Mouse (Mus musculus) CD4-positive helper T cell, adult 2 months (primary cell): ENCODE data around the gene Creb5.

ENCODE experiments used
- DNase-seq: peaks from one replicate; pipeline ENCODE4 v3.0.0-alpha.2; 2012; ENCODE audit warnings: low read depth, missing footprints, low spot score

Gene Creb5

DNA sequence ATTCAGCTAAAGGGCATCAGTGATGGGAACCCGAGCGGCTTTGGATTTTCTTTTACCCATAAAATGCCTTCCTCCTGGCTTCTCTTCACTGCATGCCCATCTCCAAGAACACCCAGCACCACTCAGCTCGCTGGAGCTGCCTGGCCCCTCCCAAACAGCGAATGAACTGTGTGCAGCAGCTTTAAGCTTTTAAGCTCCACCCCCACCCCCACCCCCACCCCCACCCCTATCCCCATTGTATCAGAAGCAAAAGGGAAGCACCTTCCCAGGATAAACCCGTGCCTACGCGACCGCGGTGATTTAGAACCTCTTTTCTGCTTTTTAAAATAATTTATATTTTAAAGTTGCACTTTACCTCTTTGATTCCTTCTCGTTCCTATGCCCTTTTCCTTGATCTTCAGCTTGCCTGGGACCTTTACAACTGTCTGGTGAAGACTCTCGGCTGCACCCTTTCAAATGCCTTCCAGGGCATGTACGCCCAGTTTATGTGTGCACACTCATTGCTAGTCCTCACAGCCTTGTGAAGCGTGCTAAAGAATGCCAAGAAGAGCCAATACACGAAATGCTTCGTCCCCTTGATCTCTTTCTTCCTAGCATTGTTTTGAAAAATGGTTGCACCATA lies 411.2 kb downstream of the Creb5 start:
- DNase-seq: no peak

DNA sequence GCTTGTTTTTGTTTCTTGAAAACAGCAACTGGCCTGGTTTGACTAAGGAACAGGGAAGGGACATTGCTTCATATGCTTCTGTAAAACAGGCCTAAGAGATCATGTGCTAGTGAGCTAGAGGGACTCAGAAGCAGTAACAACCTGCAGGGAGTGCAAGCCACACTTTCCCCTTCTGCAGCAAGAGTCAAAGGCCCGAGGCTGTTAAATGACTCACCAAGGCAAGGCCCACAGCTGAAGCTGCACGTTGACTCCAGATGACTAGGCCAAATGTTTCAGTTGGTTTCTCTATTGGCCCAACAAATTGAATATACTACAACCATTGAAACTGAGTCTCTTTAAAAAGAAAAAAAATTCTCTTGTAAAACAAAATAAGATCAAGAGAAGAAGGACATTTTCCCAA lies 417.4 kb downstream of the Creb5 start:
- no peak for DNase-seq

DNA sequence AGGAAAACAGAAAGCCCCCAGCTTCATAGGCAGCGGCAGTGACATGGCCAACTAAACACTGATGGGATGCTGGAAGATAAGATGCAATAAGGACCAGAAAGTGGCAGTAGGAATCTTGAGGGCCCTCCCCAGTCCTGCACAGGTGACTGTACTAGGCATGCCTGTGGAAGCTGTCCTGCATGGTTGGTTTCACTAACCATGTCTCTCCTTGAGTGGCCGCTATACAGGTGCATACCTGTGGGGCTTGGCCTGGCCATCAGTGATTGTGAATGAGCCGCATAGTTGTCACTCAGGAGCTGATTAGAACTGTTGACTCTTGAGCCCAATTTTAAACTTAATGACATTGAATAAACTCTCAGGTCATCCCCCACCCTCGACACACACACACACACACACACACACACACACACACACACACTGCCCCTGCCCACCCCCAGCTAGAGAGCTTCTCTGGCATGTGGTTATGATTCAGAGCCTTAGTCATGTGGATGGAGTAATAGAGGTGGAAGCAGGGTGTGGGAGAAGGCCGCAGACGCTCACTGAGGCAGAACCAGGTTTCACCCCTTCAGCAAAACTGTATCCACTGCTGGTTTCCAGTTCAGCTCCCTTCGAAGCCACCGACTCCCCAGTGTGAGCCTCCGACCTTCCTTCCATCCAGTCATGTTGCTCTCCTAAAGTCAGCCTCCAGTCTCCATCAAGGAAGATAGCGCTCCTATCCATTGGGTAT lies 419.7 kb downstream of the Creb5 start:
- no peak for DNase-seq

DNA sequence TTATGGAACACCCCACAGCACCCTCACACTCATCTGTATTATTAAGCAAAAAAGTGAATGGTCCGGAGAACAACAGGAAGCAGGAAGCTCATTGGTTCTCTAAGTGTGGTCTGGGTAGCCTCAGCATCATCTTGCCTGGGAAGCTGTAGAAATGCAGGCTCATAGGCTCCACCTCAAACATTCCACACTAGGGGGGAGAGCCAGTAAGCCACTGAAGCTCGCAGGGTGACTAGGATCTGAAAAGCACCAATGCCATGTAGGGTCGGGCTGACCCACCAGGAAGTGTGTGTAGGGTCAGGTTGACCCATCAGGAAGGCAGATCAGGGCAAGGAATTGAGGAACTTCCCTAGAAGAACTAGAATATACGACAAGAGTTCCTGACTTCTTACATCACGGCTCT lies 420.7 kb downstream of the Creb5 start:
- DNase-seq: no peak

DNA sequence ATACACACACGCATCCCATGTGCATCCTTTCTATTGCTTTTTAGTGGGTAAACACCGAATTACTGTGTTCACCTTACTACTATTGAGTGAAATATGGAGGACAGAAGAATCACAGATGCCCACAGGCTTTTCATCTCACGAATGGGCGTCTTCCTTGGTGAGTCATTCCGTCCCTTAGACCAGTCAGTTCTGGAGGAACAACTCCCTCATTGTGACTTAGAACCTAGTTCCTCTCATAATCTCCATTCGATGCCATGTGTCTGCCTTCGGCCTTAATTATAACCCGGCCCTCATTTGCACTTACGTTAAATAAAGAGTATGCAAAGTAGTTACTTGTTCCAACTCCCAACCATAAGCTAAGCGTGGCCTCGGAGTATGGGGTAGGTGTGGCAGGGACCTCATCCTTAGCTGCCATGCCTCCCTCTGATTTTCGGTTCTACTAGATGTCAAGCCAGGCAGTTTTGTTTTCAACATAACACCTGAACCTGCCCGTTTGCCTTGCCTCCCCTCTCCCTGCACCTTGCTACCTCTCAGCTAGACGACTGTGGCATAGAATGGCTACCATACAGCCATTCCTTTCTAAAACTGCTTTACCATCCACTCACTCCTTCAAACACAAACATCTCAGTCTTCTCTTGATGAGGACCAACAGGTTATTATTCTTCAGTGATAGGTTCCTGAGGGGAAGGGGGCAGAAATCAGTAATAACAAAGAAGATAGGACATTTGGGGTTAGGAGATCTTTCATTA lies 422.8 kb downstream of the Creb5 start:
- peak; percentile 27 for DNase-seq

DNA sequence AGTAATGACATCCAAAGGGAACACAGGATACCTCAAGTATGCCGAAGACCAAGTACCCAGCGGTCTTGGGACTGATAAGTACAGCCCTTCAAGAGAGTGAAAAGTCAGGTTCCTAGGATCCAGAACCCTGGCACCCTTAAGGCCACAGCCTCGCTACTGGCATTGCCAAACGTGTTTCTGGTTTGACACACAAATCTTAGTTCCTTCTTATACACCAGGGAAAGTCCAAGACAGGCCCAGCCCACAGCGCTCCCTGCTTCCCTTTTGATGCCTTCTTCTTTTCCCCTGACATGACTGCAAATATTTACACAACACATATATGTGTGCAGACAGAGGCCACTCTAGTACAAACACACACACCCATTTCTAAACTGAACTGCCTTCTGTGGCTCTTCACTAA lies 423.5 kb downstream of the Creb5 start:
- DNase-seq: no peak

DNA sequence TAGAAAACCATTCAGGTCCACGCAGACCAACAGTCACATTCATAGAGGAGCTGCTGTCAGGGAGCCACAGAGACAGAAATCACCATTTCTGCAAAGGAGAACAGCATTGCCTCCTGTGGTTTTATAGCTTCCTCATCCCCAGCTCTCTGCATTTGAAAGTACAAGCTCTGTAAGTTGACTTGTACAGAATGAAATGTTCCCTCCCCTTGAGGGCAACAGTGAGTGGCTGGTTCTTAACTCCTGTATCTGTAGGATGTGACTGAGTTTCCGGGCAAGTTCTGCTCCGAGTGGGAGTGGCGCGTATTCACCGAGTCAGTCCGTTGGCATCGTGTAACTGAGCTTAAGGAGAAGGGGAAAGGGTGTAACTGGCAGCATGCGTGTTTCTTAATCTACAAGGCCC lies 426.1 kb downstream of the Creb5 start:
- DNase-seq: no peak

DNA sequence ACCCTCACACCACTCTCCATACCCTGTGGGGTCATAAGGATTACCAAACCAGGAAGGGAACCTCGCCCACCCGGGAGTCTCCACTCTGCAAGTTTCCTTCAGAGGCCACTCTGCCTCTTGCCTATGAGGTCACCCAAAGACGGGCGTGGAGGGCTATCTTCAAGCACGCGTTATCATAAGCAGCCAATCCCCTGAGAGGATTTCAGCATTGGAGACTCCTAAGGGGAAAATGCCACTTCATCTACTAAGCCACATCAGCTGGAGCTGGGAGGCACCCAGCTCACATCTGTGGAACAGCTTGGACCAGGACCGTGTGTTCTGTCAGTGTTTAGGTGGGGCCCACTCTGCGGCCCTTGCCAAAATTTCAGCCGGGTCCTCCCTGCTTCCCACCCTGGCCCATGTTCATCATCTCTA lies 427.8 kb downstream of the Creb5 start:
- DNase-seq: no peak

DNA sequence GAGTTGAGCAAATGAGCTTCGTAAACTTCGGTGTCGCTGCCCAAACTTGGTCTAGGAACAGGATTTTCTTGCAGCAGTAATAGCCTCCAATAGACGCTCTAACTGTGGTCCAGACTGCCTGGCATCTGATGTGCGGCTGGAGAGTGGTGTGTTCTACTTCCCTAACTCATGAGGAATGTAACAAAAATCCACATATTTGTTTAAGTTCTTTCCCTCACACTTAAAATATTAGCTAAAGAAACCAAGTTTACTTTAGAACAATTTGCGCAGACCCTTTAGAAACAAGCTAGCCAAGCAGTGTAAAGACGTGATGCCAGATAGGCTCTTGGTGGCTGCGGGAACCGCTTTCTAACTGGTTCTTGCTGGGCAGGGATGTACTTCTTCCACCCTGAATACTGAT lies 428.9 kb downstream of the Creb5 start:
- DNase-seq: no peak

DNA sequence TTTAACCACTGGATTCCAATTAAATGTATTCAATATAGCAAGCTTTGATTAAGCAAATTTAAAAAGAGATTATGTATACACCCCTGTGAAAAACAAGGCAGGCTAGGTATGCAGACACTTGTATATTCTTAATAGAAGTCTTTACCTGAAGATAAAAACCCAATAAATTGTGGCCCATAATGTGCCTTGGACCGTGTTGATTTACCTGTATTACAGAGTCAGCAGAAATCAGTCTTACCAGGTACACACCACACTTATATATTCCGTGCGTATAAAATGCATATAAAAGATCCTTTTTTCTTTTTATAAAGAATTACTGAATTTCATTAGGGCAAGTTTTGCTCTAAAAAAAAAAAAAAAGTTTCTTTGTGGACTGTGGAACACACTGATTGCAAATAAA lies 432.9 kb downstream of the Creb5 start:
- no peak for DNase-seq

DNA sequence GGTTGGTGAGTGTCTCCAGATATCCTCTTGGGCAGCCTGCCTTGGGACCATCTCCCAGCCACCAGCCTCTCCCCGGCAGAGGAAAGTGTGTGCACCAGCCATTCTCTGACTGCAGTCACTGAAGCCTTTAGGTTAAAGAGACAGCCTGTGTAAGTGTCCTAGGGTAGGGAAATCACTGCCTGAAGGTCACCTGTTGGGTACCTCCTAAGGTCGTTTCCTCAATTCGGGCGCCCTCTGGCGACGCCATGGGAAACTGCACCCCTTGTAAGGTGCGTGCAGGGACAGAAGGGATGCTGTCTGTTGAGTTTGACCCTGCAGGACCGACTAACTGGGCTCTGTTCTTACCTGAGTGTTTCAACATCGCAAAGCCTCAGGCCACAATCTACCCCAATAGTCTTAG lies 434.5 kb downstream of the Creb5 start:
- DNase-seq: peak; percentile 29

DNA sequence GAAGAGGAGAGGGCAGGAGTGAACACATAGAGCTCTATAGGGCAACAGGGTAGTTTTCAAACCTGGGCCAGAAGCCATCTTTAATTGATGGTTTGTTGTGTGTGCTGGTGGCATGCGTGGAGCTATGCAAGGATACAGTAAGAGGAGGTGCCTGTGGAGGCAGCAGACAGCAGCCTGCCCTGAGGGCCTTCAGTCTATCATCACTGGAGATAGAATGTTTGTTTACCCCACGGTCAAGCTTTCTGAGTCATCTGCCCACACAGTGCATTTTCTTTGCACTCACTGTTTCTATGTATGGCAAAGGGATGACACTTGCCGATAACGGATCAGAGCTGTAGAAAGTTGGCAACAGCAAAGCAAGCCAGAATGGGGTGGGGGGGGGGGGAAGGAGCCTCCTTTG lies 435.6 kb downstream of the Creb5 start:
- DNase-seq: no peak

DNA sequence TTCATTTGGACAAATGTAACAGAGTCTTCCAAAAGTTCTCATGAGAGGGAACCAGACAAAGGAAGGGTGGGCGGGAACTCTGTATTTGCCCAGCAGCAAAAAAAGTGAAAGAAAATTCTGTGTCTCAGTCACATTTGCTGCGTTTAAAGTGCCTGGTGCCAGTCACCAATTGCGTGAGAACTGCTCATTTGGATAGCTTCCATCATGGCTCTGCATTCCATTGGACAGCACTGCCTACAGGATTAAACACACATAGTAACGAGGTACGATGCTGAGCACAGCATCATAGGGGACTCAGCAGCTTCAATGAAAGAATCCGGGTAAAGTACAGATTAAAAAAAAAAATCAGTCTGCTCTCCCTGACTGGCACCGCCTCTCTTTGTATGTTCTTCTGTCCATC lies 443.4 kb downstream of the Creb5 start:
- DNase-seq: no peak

DNA sequence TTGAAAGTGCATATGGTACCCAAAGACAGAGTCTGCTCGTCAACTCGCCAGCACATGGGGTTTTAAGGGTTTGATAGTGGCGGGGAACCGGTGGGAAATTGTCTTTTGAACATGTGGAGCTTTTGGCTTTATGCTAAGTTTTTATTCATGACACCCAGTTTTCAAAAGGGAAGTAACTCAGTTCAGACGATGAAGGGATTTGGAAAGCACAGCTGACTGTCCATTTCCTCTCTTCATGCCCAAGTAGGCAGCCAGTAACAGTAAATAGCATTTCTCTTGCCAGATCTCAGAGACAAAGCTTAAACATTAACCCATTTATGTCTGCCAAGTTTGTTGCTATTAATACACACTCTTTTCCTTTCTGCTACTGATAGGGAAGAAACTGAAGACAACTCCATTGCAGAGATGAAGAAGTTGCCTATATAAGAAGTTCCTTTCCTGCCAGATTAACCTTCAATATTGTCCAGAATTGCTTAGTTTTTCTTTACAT lies 444.0 kb downstream of the Creb5 start:
- no peak for DNase-seq

DNA sequence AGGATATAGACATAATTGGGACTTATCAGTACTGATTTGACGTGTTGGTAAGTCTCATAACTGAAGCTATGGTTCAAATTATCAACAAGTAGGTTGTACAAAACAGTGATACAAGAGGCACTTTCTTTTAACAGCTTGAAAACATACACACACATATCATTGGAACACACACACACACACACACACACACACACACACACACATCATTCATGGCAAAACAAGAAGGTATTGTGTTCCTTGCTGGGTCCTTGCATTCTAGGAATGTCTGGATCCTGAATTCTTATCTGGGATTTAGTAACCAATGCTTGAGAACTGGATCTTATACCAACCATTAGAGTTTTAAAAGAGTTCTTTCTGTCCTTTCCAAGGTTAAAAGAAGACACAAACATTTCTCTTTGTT lies 446.5 kb downstream of the Creb5 start:
- no peak for DNase-seq

DNA sequence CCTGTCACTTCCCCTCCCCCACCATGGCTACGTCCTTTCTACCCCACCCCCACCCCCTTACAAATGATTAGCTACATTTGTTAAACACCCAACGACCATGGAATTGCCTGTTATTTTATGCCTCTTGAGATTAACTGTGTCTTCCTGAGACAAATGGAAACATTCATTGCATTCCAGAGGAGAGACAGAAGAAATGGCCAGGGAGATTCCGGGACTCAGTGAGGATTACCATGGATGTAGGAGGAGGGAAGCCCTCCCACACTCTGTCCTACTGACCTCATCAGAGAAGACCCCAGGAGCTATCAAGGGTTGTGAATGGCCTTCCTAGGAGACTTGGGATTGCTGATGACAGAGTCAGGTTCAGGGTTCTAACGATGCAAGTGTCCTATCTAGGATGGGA lies 446.9 kb downstream of the Creb5 start:
- no peak for DNase-seq

DNA sequence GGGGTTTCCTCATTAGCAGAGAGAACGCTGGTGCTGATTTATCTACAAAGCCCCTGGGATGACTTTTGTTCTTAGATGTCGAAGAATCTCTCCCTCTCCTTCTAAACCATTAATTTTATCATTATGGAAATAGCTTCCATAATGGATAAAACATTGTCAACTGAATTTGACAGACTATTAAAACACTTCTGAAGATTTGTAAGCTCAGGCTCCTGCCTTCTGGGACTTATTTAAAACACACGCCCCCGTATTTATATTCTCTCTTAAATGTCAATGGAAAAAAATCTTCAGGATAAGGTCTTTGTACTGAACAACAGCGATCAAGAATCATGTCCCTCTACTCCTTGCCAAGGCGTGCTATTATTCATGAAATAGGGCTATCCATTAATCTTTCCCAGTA lies 448.6 kb downstream of the Creb5 start:
- DNase-seq: no peak

DNA sequence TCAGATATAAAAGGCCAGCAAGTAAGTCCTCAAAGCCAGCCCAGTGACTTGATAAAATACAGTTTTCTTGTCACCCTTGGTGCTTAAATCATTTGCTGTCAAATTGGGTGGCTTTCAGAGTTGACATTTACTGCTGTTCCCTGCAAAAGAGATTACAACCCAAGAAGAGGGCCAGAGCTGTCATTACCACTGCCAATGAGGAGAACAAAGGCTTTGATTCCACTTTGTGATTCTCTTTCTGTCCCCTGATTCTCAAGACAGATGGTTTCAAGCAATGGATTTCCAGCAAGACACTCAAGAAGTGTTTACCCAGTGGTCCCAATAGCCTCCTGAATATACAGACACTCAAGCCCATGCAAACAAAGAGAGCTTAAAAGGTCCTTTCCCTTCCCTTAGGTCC lies 451.1 kb downstream of the Creb5 start:
- no peak for DNase-seq

DNA sequence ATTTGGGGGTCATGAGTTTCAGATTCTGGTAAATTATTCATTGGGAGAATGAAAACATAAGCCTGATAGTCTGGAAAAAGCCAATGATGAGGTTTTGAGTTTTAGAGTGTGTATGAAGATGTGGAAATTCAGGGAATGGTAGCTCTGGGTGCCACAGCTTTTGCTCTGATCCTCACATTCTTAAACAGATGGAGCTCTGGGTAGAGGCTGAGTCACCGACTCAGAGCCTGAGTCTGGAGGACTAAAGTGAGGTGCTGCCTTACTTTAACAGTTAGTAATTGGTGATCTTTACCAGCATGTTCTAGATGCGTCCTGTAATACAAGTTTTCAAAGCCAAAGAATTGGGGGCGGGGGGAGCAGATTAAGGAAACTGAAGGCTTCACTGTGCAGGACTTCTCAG lies 454.2 kb downstream of the Creb5 start:
- DNase-seq: no peak
